Mouse (Mus musculus) C2C12 (cell line): Measurements from ENCODE around the gene Prss58.

ENCODE experiments used
- CEBPB ChIP-seq: IDR thresholded peaks from one replicate; pipeline ENCODE4 v1.6.1; 2011; ENCODE audit warnings: low read depth, mild to moderate bottlenecking, control low read depth, moderate library complexity
- CTCF ChIP-seq: IDR thresholded peaks from one replicate; pipeline ENCODE4 v1.5.1; 2011; ENCODE audit not compliant: control insufficient read depth, insufficient read depth, insufficient read length
- FOSL1 ChIP-seq: IDR thresholded peaks from one replicate; pipeline ENCODE4 v1.8.0; 2011; ENCODE audit warnings: mild to moderate bottlenecking, low read length; ENCODE audit not compliant: poor library complexity, insufficient read depth, severe bottlenecking
- MAX ChIP-seq: IDR thresholded peaks from one replicate; pipeline ENCODE4 v1.6.1; 2011; ENCODE audit warnings: mild to moderate bottlenecking, control low read depth
- MYOD1 ChIP-seq: IDR thresholded peaks from one replicate; pipeline ENCODE4 v1.6.1; 2011; ENCODE audit warnings: low read depth; ENCODE audit not compliant: control insufficient read depth, insufficient read length
- MYOG ChIP-seq: IDR thresholded peaks from one replicate; pipeline ENCODE4 v1.6.1; 2011; ENCODE audit not compliant: control insufficient read depth, insufficient read length; ENCODE audit errors: extremely low read depth
- USF1 ChIP-seq: IDR thresholded peaks from one replicate; pipeline ENCODE4 v1.6.1; 2011; ENCODE audit warnings: low read depth, mild to moderate bottlenecking, control low read depth, moderate library complexity

DNA sequence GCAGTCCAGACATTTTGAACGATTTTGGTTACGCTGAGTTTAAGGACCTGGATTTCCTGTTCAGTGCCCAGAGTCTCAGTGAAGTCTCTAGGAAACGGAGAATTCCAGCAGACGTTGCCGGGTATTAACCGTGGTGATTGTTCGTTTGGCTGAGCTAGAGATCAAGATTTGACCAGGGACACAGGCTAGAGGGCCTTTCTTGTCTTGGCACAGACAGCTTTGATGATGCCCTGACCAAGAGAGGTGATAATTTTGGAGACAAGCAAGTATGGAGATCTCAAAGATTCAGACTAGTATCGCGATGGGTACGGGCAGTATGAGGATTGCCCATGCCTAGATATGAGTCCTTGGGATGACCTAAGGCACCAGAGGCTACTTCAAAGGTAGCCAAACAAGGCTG, 40.3 kb upstream of the Prss58 start, which contains the start of gene 1700074P13Rik:
- TF ChIP-seq MYOD1, result no peak
- TF ChIP-seq MAX, result no peak
- TF ChIP-seq CTCF, result no peak
- no peak for TF ChIP-seq MYOG
- TF ChIP-seq USF1, result no peak
- TF ChIP-seq CEBPB, result no peak
- no peak for TF ChIP-seq FOSL1
